Mouse (Mus musculus) thymus, adult 18-20 months (tissue): ENCODE results near the gene Efcab14.

Experiments used
- DNase-seq, 2 experiments: peaks; one replicate each; pipeline ENCODE4 v3.0.0; 2022; ENCODE audit warnings: mixed read lengths in 2 of 2

Efcab14 gene

GRCm38 (mm10) chr4:115737551-115738041, at the start of gene Efcab14:
Efcab14 (plus strand) TSS chr4:115737744.
- DNase-seq, result peak; percentile 91 to 92

GRCm38 (mm10) chr4:115701468-115701867, 36.1 kb upstream of the Efcab14 start:
- no peak for DNase-seq

- no peak for DNase-seq
These were observed 33.5 kb upstream of the Efcab14 start for GRCm38 (mm10) chr4:115703927-115704505.

- DNase-seq, result no peak
These were observed 28.5 kb upstream of the Efcab14 start for GRCm38 (mm10) chr4:115708974-115709593.

- DNase-seq, result peak in 1 of 2 experiments; percentile 16
These were observed 27.6 kb upstream of the Efcab14 start for GRCm38 (mm10) chr4:115709792-115710418.

GRCm38 (mm10) chr4:115728721-115729120, 8.8 kb upstream of the Efcab14 start:
- no peak for DNase-seq

- peak; percentile 41 to 46 for DNase-seq
These were observed 5.8 kb upstream of the Efcab14 start for GRCm38 (mm10) chr4:115731588-115732222.

- DNase-seq, result no peak
These were observed 5.2 kb upstream of the Efcab14 start for GRCm38 (mm10) chr4:115732223-115732818.

- no peak for DNase-seq
These were observed 3.8 kb upstream of the Efcab14 start for GRCm38 (mm10) chr4:115733746-115734145.

- no peak for DNase-seq
These were observed 2.7 kb upstream of the Efcab14 start for GRCm38 (mm10) chr4:115734867-115735266.

GRCm38 (mm10) chr4:115738481-115738985, 989 bp downstream of the Efcab14 start:
- DNase-seq, result peak in 1 of 2 experiments; percentile 8

GRCm38 (mm10) chr4:115742658-115743057, 5.1 kb downstream of the Efcab14 start:
- no peak for DNase-seq

- DNase-seq, result no peak
These were observed 5.6 kb downstream of the Efcab14 start for GRCm38 (mm10) chr4:115743096-115743495.

- no peak for DNase-seq
These were observed 10.6 kb downstream of the Efcab14 start for GRCm38 (mm10) chr4:115748181-115748580.

- no peak for DNase-seq
These were observed 11.8 kb downstream of the Efcab14 start for GRCm38 (mm10) chr4:115749336-115749735.

- no peak for DNase-seq
These were observed 16.6 kb downstream of the Efcab14 start for GRCm38 (mm10) chr4:115754101-115754500.

GRCm38 (mm10) chr4:115754851-115755250, 17.3 kb downstream of the Efcab14 start:
- DNase-seq, result no peak

- no peak for DNase-seq
These were observed 23.7 kb downstream of the Efcab14 start for GRCm38 (mm10) chr4:115761206-115761605.

GRCm38 (mm10) chr4:115764581-115764980, 27.0 kb downstream of the Efcab14 start:
- no peak for DNase-seq

- no peak for DNase-seq
These were observed 30.3 kb downstream of the Efcab14 start for GRCm38 (mm10) chr4:115767647-115768467.

GRCm38 (mm10) chr4:115775056-115775455, 37.5 kb downstream of the Efcab14 start:
- no peak for DNase-seq

GRCm38 (mm10) chr4:115777627-115778026, 40.1 kb downstream of the Efcab14 start:
- no peak for DNase-seq
